Mouse (Mus musculus): Measurements from ENCODE around the gene Mapk8ip1.
"Not testable (repeated sequence)": the region's sequence is repeated elsewhere in the genome, so short reads cannot be mapped to it uniquely, and the experiment has no call there.

The Mapk8ip1 gene

DNA sequence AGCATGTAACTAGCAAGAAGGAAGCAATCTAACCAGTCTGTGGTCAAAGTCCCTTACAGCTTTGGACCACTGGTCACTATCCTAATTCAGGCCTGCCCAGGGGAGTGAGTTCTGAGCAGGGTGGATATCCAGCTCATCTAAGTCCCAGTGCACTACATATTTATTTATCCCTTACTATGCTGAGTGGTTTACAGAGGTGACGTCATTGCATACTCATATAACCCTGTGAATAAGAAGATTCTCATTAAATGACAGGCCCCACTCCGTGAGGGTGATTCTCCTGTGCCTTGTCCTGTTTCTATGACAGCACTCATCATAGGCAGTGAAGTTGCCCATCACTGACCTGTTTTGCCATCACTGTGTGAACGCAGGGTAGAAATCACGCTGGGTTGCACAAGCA, 24.3 kb upstream of the Mapk8ip1 start:
- no peak for DNase-seq (ENCODE audit: low read depth, low spot score)

DNA sequence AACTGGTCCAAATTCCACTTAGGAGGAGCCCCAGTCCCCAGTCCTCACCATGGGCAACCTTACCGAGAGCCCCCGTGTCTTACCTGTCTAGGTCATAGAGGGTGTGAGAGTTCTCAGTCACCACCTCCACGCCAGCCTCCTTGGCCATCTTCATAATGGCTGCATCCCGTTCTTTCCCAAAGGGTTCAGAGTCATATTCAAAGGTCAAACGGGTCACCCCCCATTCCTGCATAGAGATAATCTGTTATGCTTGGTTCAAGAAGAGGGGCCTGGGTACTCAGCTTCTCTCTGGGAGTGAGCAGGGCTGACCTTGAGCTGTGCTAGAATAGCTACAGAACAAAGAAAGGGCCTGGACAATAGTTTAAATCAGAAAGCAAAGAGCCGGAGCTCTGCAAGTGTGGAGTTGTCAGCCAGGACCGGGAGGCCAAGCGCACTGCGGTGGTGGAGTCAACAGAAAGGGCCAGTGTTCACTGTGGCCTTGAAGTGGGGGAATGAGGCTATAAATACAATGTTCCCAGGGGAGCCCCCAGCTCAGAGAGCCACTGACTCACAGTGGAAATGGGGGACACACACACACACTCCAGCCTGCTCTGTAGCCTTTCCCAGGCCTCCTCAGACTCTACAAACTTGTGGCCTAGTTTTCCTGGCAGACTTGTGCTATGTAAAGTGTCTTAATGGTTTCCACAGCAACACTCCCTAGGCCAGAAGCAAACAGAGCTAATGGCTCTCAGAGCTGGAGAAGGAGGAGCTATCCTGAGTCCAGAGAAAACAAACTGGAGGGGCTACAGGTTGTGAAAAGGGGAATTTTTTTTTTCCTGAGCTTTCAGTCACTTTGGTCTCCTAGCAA, 23.6 kb upstream of the Mapk8ip1 start:
- no peak for DNase-seq (ENCODE audit: low read depth, low spot score)

DNA sequence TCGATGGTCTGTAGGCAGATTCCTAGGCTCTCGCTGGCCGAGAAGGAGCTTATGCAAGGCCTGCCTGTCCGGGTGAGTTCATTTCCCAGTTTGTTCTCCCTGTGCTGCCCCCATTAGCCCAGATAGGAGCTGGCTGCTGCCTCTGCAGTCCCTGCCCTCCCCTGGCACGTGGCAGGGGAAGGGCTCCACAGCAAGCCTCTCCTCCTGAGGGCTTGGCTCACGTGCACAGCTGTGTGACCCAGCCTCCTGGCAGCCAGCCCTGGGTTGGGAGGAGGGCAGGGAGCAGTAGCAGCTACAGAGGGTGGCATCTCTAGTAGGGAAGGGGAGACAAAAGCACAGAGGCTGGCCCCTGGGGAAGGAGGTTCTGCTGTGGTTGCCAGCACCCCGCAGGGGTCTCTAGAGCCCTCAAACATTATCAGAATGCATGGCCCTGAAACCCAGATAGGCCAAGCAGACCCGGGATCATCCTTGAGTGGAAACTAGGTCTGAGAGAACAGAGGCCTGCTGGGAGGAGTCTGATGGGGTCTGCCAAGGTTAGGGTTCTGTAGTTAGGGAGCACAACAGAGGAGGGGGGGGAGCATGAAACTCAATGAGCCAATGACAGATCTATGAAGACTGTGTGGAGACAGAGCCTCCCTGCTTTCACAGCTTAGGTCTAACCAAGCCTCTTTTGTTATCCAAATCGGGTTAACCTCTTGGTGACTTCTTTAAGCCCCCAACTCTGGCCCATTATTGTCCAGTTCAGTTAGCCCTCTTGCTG, 22.8 kb upstream of the Mapk8ip1 start:
- DNase-seq (ENCODE audit: low read depth, low spot score) = no peak

DNA sequence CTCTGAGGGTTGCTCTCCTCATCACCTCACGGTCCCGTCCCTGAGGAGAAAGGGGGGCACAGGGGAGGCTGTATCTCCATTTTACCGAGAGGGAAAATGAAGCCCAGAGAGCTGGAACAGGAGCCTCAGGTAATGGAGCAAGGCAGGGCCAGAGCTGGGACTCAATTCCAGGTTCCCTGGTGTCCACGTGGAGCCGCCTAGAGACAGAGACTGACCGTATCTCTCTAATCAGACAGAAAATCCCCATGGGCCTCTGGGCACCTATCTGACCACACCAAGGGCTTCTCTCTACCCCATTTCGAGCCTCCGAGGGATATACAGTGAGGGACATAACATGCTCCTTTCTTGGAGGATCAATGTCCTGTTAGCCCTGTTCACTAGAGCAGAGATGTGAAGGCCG, 22.1 kb upstream of the Mapk8ip1 start:
- no peak for DNase-seq (ENCODE audit: low read depth, low spot score)

DNA sequence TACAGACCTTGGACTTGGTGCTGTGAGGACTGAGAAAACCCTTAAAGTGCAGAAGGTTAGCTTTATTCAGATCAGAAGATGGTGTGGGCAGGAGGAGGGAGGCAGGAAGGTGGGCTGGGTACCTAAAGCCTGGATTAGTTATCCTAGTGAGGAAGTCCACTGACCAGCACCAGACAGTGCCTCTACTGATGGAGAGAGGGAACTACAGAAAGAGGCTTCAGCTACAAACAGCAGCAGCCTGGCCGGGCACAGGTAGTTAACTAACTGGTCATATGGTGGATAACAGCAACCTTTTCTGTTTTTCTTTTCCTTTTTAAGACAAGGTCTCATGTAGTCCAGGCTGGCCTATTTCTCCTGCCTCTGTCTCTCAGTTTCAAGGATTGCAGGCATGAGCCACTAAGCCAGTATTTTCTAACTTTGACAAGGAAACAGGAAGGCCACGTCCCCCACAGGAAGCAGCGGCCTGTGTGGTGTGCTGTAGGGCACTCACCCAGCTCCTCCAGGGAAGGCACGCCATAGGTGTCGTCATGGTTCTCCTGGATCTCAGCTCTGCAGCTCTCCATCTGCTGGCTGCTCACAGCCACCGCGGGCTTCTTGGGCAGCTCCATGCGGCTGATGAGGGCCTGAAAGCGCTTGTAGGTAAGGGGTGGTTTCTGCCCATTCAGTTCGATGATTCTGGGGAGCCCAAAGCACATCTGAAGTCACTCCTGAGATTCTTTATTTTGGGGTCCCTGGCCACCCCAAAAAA, 21.5 kb upstream of the Mapk8ip1 start:
- peak; percentile 17 for DNase-seq (ENCODE audit: low read depth, low spot score)

DNA sequence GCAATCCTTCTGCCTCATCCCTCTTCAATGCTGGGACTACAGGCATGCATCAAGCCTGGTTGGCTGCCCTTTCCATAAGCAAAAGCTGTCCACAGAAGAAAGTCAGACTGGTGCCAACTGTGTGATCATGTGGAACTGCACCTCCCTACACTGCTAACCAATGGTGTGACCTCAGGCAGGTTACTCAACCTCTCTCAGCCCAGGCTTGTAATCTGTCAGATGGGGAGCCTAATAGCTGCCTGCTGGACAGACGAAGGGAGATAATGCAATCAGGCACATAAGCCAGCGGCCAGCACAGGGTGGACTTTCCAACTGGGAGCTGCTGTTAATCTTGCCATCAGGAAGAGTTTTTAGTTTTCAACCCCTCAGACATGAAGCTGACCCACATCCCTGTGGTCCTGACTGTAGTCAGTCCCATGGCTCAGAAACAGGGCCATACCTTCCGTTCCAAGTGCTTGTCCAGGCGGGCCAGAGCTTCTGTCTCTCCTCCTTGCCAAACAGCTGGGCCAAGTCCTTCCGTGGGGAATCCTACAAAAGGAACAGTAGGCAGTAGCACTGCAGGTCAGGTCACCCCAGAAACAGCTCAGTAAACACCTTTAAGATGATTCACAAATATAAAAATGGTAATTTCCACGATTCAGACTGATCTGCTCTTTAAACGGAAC, 20.8 kb upstream of the Mapk8ip1 start:
- no peak for DNase-seq (ENCODE audit: low read depth, low spot score)

DNA sequence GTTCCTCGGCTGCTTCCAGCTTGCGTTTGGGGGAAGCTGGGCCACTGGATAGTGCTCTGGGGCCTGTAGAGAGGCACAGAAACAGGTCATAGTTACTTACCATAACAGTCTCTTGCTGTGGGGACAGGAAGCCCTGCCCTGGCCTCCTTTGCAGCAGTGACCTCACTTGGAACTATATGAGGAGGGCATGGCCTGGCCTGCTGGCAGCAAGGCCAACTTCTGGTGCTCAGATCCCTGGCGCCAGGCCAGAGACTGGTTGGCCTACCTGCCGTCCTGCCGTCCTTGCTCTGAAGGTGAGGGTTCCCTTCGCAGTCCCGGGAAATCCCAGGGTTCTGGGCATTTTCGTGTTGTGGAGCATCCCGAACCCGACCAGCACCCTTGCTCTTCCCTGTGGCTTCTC, 10.6 kb upstream of the Mapk8ip1 start:
- DNase-seq (ENCODE audit: low read depth, low spot score) = no peak

DNA sequence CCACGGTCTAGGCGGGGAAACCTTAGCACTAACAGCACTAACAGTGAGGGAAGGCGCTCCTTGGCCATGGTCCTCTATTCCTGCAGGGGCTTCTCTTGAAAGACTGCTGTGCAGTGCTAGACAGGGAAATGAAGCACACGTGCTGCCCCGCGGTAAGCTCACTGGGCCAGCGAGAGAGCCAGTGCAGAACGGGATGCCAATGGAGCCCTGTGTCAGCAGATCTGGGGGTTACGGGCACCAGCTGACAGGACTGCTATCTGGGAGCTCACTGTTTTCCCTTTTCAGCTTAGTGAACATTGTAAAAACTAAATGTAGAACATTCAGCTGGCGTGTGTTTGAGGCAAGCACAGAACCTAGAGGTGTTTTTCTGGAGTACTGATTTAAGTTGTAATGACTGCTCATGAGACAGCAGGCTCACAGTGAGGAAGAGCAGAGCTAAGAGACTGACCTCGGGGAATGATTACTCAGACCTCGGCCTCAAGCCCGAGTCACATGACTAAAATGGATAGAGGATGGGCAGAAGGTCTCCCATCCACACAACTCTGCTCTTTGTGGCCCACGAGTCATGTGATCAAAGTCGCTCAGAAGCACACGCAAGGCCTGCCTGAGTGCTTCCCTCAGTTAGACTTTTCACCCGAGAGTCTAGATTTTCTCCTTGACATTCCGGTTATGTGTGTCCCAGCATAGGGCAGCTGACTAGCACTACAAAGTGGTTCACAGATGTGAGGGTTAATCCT, 7.4 kb upstream of the Mapk8ip1 start:
- no peak for DNase-seq (ENCODE audit: low read depth, low spot score)

DNA sequence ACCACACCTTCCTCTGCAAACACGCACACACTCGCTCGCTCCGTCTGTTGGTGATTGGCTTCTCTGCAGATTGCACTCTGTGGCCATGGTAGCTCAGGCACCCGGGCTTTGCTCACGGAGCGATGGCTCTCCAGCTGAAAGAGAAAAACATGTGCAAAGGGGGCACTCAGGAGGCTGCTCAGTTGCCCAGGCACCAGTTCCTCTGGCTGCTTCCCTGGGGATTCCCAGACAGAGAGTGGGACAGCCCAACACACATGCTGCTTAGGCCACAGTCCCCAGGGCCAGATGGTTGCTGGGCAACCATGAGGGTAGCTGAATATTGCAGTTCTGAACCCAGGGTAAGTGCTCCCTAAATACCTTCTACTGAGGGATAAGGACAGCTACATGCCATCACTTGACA, 4.6 kb upstream of the Mapk8ip1 start:
- DNase-seq (ENCODE audit: low read depth, low spot score) = peak; percentile 21

DNA sequence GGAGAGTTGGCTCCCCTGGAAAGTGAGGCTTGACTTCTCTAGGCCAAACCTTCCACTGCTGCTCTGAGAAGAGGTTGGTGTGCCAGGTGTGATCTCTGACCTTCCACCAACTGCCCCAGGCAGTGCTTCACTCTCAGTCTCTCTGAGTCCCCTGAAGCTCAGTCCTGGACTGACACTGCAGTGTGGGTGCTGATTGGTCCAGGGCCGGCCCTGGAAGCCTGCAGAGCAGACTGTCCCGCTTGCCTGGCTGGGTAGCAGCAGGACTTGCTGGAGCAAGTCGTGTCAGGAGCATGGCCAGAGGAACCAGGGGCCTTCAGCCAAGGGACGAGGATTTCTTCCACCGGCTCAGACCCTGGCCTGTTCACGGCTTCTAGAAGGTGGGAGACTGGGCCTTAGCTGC, 3.7 kb upstream of the Mapk8ip1 start:
- DNase-seq (ENCODE audit: low read depth, low spot score) = no peak

DNA sequence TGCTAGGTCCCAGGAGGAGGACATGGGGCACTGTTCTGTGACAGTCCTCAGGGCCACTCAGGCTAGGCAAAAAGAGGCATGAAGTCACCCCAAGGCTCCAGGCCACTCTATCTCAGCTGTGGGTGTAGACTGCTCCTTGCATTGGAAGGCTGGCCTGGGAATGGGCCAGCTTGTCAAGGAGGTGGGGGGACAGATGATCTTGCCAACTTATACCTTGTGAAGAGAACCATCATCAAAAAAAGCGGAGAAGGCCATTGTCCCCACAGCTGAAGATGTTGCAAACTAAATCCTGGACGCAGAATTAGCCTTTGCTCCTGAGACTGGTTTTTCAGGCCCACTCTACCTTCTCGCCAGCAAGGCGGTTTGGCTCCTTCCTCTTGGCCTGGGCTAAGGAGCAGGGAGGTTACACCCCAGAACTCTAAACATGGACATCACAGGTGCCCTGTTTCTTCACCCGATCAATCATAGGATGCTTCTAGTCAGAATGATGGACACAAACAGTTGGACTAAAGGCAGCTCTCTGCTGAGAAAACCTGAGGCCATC, 2.8 kb upstream of the Mapk8ip1 start:
- no peak for DNase-seq (ENCODE audit: low read depth, low spot score)

DNA sequence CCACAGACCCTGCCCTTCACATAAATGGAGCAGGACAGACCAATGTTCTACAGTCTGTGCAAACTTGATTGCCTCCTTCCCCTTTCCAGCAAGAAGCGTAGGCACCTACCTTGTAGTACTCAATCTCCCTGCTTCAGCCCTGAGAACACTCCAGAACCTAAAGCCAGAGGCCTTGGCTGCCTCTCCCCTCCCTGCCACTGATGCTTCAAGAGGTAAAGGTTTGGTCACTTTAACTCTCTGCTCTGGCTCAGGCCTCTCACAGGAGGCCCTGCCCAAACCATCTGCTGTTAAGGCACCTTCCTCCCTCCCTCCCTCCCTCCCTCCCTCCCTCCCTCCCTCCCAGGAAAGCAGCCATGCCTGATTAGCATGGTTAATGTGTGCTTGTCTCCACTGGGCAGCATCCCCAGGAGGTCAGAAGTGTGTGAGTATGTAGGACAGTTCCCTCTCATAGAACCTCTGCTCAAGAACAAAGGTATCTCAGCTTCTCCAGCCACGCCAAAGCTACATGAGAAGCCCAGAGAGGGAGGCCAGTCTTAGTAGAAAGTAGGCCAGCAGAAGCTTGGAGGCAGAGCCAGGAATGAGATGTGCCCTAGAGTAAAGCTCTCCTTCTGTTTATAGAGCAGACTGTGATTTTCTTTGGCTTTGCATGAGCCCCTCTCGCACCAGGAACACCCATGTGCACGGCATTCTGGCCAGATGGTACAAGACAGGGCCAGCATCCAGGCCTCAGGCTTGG, 1.7 kb upstream of the Mapk8ip1 start:
- no peak for DNase-seq (ENCODE audit: low read depth, low spot score)

DNA sequence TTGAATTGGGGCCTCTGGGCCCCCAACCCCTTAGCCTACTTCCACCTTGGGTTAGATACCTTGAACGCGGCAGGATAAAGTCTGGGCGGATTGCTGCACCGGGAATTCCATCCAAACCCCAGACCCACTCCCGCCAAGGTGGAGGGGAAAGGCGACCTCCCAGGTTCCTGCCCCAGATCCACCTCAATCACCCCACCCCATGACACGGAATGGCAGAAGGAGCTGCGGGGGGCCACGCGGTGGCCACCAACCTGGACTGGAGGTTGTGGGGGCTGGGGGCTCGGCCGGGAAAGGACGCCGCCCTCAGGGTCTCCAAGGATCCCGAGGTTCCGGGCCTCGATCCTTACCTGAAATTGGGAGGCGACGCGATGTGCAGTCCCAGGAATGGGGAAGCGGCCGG, 381 bp downstream of the Mapk8ip1 start:
- DNase-seq (ENCODE audit: low read depth, low spot score) = no peak

DNA sequence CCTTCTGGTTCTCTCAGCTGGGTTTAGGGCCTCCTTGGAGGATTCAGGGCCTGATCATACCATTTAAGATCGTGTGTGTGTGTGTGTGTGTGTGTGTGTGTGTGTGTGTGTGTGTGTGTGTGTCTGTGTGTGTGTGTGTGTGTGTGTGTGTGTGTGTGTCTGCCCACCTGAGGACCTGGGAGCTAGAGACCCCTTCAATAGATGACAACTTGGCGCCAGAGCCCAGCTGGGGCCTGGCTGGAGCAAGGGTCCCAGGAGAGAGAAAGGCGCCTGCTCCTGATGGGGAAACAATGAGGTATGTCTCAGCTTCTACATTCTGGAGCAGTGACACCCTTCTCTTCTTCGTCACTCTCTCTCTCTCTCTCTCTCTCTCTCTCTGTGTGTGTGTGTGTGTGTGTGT, 1.2 kb downstream of the Mapk8ip1 start:
- DNase-seq (ENCODE audit: low read depth, low spot score) = not testable (repeated sequence)

DNA sequence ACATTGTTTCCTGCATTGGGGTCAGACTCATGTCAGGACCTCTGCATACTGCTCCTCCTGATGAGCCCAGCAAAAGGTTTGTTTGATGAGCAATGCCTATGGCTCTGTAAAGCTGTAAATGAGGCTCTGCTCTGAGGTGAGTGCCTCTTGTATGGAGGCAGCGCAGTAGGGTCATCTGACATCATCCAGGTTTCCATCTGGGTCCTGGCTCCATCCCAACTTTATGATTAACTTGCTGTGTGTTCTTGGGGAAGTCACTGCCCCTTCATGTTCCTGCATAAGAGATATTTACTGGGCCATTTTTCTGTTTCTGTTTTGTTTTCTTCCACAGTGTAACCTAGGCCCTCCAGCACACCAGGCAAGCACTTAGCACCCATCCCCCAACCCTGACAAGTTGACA, 3.6 kb downstream of the Mapk8ip1 start:
- DNase-seq (ENCODE audit: low read depth, low spot score) = no peak

DNA sequence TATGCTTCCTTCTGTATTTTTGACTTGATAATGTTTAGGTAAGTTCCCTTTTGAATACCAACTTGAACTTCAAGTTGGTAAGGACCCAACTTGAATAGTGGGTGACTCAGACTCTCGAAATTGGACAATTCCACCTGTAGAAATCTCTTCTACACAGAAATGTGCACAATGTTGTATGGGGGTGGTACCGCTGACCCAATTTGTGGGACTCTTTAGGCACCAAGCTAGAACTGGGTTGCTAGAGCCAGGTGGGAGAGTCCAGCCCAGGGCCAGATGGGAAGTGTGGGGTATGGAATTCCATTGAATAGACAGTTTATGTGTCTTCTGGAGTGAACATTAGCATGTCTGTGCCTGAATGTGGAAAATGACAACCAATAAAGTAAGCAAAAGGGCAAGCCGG, 5.5 kb downstream of the Mapk8ip1 start:
- no peak for DNase-seq (ENCODE audit: low read depth, low spot score)

DNA sequence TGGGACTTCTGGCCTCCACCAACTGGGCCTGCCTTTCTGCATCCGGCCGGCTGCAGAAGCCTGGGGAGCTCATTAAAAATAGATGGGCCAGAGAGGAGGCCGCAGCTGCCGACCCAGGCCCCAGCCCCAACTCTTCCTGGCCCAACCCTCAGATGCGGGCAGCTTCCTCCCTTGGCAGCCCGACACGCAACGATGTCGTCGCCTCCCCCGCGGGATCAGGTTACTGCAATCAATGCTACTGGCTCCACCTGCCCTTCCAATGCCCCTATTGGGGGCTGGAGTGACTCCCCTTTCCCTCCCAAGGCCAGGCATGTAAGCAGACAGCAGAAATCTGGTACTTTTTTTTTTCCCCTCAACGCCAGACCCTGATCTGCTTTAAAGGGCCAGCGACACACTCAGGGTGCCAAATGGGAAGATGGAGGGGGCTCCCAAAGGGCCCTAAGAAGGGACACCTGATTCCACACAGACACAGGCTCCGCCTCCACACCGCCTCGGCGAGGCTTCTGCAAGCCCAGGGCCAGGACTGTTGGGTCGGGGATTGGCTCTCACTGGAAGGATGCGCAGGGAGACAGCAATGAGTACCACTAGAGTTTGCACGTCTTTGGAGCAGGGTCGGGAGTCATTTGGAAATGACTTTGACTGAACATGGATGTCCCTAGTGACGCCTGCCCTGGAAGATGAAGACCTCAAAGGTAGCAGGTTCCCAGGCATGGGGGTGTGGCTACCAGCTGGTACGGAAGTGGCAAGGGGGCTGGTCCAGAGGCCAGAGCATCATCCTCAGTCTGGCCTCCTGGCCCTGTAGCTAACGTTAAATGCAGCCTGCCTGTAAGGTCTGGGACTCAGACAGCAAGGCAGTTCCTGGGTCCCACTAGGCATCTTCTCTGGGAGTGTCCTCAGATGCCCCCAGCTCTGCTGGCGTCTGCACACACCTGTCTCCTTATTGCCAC, 8.5 kb downstream of the Mapk8ip1 start:
- no peak for DNase-seq (ENCODE audit: low read depth, low spot score)

DNA sequence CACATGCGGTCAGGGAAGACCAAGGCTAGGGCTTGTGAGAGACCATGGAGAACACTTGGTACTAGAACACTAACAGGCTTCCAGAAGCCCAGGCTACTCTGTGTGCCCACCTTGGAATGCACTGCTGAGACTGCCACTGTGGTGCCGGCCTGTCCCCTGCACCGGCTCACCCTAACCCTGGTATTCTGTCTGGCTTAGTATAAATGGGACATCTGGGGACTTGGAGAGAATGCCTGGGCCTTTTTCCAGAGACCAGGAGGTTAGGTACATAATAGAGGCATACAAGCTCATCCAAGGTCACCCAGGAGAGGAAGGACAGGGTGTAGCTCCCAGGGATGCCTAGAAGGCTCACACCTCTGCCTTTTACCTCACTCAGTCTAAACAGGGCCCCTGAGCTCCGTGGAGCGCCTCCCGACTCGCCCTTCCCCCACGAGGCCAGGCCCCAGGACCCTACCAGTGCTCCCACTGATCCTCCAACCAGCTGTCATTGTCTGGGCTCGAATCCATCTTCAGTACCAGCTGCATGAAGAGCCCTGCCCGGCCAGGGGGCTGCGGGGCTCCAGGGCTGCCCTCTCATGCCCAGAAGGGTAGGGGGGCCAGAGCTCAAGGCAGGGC, 9.3 kb downstream of the Mapk8ip1 start:
- DNase-seq (ENCODE audit: low read depth, low spot score) = no peak

DNA sequence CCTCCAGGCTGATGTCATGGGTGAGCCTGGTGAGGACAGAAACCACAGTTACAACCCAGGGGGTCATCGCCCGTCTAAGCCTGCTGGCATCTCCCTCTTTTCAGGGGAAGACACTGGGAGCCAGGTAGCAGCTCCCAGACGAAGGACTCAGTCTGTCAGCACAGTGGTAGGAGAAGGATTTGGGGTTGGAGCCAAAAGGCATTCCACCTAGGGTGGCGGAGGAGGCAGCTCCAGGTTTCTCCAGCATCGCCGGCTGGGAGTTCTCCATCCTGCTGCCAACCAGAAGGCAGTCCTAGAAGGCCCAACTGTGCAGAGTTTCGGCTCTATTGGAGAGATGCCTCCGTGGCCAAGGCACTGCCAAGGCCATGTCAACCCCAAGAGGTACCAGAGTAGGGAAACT, 9.9 kb downstream of the Mapk8ip1 start:
- no peak for DNase-seq (ENCODE audit: low read depth, low spot score)
